Mouse (Mus musculus) heart, adult 2 months (tissue): ENCODE measurements at regions not wholly inside any gene's neighbourhood (a gene's known extent, or its start where the extent isn't known, plus 50 kb on each side); places are given as distances from the start of the nearest gene placed in this dataset.

Experiments
- CTCF ChIP-seq: fragments of 200-600 bp; IDR thresholded peaks from 2 replicates; pipeline ENCODE4 v1.8.1; 2022; ENCODE audit warnings: antibody characterized with exemption, mild to moderate bottlenecking, moderate library complexity
- EP300 ChIP-seq: fragments of 200-500 bp; IDR thresholded peaks from 2 replicates; pipeline ENCODE4 v1.6.1; 2011; ENCODE audit warnings: low read depth, low read length, control low read depth; ENCODE audit not compliant: insufficient read depth
- POLR2A ChIP-seq: fragments of 200-500 bp; IDR thresholded peaks from 2 replicates; pipeline ENCODE4 v1.6.1; 2011; ENCODE audit warnings: mild to moderate bottlenecking, low read depth, low read length, control low read depth; ENCODE audit not compliant: insufficient read depth

DNA sequence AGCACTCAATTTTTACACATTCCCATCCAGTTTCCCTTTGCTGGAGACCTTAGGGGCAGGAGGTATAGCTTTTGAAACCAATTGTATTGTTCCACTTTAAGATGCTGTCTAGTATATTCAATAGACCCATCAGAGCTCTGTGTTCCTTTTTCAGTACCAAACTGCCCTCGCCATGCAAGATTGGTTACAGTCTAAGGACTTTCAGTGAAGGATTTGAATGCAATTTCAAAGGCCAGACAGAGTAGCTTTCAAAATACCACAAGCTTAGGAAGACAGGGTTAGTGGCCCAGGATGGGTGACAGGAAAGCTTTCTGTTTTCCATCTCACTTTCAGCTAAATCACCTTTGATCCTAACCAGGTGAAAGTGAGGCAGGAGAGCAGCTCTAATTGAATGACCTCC is 123.4 kb downstream of the Olfr1505 start:
- TF ChIP-seq POLR2A = no peak
- TF ChIP-seq CTCF = no peak
- no peak for TF ChIP-seq EP300
